Mouse (Mus musculus) stomach, embryonic 14.5 days (tissue): ENCODE data around the gene Odf3. TPM values are rescaled to one million over a fixed set of nuclear protein-coding genes. Genes with fewer than 3 reads are reported as not detected.
A peak's percentile ranks its signal among the peaks of the same experiment; 100 is the strongest.

ENCODE experiments used
- ATAC-seq: fragments of 200-750 bp; cut with Nextera tagmentation; 2 replicates; pipeline ENCODE4 v1.8.0; 2017; ENCODE audit warnings: low read depth, moderate TSS enrichment; ENCODE audit not compliant: insufficient number of reproducible peaks, insufficient read depth, low FRiP score
- H3K27ac ChIP-seq: fragments of 300-500 bp; sonication (generic); 2 replicates; pipeline ENCODE4 v1.5.1; 2014; ENCODE audit warnings: mild to moderate bottlenecking, low read length, moderate library complexity, mixed read lengths
- H3K27me3 ChIP-seq: fragments of 300-500 bp; sonication (generic); 2 replicates; pipeline ENCODE4 v1.6.1; 2014; ENCODE audit warnings: low read length, control low read depth, mixed read lengths; ENCODE audit not compliant: control insufficient read depth, insufficient read depth
- H3K36me3 ChIP-seq: fragments of 300-500 bp; sonication (generic); 2 replicates; pipeline ENCODE4 v1.6.1; 2014; ENCODE audit warnings: mild to moderate bottlenecking, control low read depth, low read length, moderate library complexity, mixed read lengths; ENCODE audit not compliant: control insufficient read depth, insufficient read depth
- H3K4me1 ChIP-seq: fragments of 300-500 bp; sonication (generic); 2 replicates; pipeline ENCODE4 v1.6.1; 2014; ENCODE audit warnings: low read length, control low read depth, mixed read lengths; ENCODE audit not compliant: control insufficient read depth, insufficient read depth
- H3K4me2 ChIP-seq: fragments of 300-500 bp; sonication (generic); replicated peaks from 2 replicates; pipeline ENCODE4 v1.6.1; 2014; ENCODE audit warnings: low read depth, low read length, control low read depth
- H3K4me3 ChIP-seq: fragments of 300-500 bp; sonication (generic); 2 replicates; pipeline ENCODE4 v1.5.1; 2014; ENCODE audit warnings: low read depth, low read length, control low read depth
- H3K9ac ChIP-seq: fragments of 300-500 bp; sonication (generic); replicated peaks from 2 replicates; pipeline ENCODE4 v1.6.1; 2014; ENCODE audit warnings: low read depth, mild to moderate bottlenecking, control low read depth, low read length, moderate library complexity, mixed read lengths
- H3K9me3 ChIP-seq: fragments of 300-500 bp; sonication (generic); 2 replicates; pipeline ENCODE4 v1.6.1; 2016; ENCODE audit warnings: low read depth, low read length, control low read depth; ENCODE audit not compliant: control insufficient read depth
- WGBS: fragments of 180-500 bp; shearing (Covaris S2); extraction: QIAGEN DNeasy Blood & Tissue Kit; methylation state at CpG from one replicate; pipeline ENCODE4 v1.1.7; 2014; 5-methylcytosine and 5-hydroxymethylcytosine counted together
- polyA plus RNA-seq: library from polyadenylated mRNA; unstranded; fragments of >200 nt; fragmentation: Nextera tagmentation; extraction: Ambion mirVana; gene quantifications from 2 replicates; pipeline ENCODE4 v1.2.1, GENCODE M21; 2014

Odf3 gene
- polyA plus RNA-seq, 1 experiment from 2014 or later: not detected

DNA sequence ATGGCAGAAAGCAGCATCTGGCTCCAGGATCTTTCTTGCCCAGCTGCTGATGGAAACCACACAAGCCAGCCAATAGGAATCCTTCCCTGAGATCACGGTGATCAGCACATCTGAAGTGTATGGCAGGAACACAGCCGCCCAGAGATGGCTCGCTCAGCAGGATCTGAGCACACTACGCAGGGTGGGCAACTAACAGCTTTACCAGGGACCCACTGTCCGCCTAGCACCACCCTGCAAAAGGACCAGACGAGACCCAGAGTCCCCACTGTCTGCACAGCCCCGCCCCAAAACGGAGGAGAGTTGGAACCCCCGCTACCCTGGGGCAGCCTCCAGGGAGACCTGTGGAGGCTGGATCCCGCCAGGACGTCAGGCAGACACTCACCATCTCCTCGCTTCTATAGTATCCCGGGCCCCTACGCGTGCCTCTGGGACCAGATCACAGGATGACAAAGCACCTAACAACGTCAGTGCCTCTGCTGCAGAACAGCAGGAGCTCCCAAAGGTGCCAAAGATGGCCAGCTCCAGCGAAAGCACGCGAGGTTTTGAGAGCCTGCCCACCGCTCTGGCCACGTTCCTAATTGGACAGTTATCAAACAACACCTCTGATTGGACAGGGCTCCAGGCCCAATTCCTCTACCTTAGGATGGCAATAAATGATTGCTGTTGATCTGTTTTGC, 25.8 kb upstream of the Odf3 start, which contains the start of gene Zfp941:
Gene Zfp941 (minus strand): TSS at position 526 of the 677 bp plus-strand sequence.
- Histone ChIP-seq H3K27ac (0 out of 2 replicates have a peak within 1 kb of the TSS, but pooled peaks have one; percentile 4), H3K4me3 (peak within 1 kb of the TSS; percentile 37), H3K9me3 (no peaks in the 10 kb centered on the region), H3K4me1 (no peaks in the 10 kb centered on the region), H3K36me3 (no peaks in the 10 kb centered on the region), H3K4me2 (peak within 1 kb of the TSS; percentile 74), H3K27me3 (no peaks in the 10 kb centered on the region), H3K9ac (peak within 1 kb of the TSS; percentile 30; the same call in 1 of the 2 replicates)
- 1% methylated on average over 21 of the region's 21 CpGs for WGBS
- peak; percentile 63; the same call in 1 of the 2 replicates for ATAC-seq

DNA sequence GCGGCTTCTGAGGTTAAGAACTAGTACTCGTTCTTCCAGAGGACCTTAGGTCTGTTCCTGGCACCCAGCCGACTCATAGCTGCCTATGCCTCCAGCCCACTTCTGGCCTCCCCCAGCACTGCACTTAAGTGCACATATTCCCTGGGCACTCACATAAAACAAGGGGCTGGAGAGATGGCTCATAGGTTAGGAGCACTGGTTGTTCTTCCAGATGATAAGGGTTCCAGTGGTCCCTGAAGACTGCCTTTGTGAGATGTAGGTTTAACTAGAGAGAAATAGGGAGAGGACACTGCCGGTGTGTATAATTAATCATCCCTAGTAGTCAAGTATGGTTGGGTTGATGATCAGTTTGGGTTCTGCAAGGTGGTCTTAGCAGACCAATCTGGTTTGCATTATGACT, 24.9 kb upstream of the Odf3 start:
- Histone ChIP-seq H3K36me3 (no peaks in the 10 kb centered on the region), H3K9ac (no peak overlapping the region), H3K27ac (no peak overlapping the region), H3K4me2 (no peak overlapping the region), H3K4me1 (no peaks in the 10 kb centered on the region), H3K4me3 (no peak overlapping the region), H3K27me3 (no peaks in the 10 kb centered on the region), H3K9me3 (no peaks in the 10 kb centered on the region)
- 90% methylated on average over 4 of the region's 4 CpGs for WGBS
- ATAC-seq: no peak

DNA sequence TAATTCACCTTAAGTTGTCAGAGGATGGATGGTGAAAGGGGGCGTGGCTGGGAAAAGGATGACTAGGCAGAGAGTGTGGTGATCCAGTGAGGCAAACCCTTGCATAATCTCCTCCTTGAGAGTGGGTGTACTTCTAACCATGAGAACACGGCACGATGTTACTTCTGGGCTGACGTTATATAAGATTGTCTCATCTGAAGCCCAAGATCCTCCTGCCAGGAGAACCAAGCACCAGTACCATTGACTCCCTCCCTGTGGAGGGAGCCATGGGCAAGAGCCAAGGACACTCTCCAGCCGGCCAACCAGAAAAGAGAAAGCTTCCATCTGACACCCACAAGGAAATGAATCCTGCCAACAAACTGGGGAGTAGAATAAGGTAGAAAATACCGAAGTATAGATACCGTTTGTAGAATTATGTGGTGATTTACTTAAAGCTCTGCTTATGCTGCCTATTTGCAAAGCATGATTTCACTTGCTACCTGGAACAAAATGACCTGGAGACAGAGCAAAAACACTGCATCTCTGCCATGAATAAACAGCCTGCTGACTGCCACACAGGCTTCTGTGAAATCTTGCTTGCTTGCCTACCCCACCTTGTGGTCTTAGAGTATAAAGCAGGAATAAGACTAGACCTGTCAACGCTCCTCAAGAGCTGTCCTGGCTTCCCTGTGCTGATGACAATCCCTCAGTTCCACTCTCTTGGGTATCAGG, 19.3 kb upstream of the Odf3 start:
- Histone ChIP-seq H3K9ac (no peak overlapping the region), H3K4me3 (no peak overlapping the region), H3K9me3 (no peaks in the 10 kb centered on the region), H3K4me2 (no peak overlapping the region), H3K27ac (no peak overlapping the region), H3K36me3 (no peaks in the 10 kb centered on the region), H3K27me3 (no peaks in the 10 kb centered on the region), H3K4me1 (no peaks in the 10 kb centered on the region)
- ATAC-seq: no peak
- 30% methylated on average over 8 of the region's 8 CpGs for WGBS

DNA sequence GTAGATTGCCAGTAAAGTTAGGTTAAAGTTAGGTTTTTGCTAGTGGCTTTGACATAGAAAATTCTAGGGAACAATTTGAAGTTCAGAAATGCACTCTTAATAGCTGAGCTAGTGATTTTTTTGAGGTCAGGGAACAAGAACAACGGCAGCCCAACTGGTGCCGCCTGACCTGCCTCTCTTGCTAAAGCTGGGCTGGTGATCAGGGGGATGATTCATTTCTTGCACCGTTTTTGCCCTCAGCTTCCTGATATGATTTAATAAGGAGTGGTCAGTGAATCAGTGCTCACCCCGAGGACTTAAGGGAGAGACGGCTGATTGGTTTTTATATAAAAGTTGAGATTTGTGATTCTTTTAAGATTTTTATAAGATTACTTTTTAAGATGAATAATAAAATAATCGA, 16.2 kb upstream of the Odf3 start:
- Histone ChIP-seq H3K4me1 (no peaks in the 10 kb centered on the region), H3K36me3 (no peaks in the 10 kb centered on the region), H3K27me3 (no peaks in the 10 kb centered on the region), H3K4me2 (no peak overlapping the region), H3K27ac (no peak overlapping the region), H3K9me3 (no peaks in the 10 kb centered on the region), H3K4me3 (no peak overlapping the region), H3K9ac (no peak overlapping the region)
- no peak for ATAC-seq
- WGBS: 50% methylated on average over 6 of the region's 6 CpGs

DNA sequence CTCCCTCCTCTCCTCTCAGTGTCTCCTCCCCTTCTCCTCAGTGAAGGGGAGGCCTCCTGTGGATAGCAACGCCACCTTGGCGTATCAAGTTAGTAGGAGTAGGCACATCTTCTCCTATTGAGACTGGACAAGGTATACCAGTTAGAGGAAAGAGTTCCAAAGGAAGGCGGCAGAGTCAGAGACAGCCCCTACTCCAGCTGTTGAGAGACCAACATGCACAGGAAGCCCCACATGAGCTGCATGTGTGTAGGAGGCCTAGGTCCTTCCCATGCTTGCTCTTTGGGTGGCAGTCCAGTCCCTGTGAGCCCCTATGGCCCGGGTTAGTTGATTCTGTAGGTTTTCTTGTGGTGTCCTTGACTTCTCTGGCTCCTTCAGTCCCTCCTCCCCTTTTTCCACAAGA, 14.3 kb upstream of the Odf3 start:
- H3K27me3 ChIP-seq: no peaks in the 10 kb centered on the region
- no peak for ATAC-seq
- WGBS: 82% methylated on average over 4 of the region's 4 CpGs
- H3K4me3 ChIP-seq: no peak overlapping the region
- no peaks in the 10 kb centered on the region for H3K9me3 ChIP-seq
- no peak overlapping the region for H3K27ac ChIP-seq
- no peaks in the 10 kb centered on the region for H3K4me1 ChIP-seq
- H3K36me3 ChIP-seq: no peaks in the 10 kb centered on the region
- no peak overlapping the region for H3K9ac ChIP-seq
- no peak overlapping the region for H3K4me2 ChIP-seq

DNA sequence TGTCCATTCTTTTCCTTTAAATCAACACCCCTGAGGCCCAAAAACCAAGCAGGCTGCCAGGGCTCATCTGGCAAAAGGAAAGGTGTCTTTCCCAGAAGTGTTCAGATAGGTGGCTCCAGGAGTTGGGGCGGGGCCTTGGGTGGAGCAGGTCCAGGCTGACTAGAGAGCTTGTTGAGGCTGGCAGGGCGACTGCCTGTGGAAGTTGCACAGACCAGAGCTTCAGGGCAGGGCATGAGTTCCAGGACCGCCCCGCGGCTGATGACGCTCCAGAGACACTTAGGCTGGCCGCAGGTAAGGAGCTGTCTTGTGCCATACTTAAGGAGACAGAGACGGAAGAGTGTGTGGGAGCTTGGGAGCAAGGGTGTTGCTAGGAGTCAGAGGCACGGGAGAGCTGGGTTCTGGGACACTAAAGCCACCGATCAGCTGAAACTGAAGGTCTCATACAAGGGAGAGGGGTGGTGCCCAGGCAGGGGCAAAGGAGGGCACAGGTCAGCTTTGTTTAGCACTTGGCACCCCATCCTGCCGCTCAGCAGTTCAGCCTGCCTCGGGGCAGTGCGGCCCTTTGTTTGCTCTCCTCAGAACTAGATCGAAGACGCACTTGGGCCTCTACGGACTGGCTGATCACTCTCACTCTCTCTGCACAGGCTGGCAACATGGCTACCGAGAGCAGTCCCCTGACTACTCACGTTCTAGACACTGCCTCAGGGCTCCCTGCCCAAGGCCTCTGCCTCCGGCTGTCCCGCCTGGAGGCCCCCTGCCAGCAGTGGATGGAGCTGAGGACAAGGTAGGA, 12.4 kb upstream of the Odf3 start, which contains the start of gene Urah:
Gene Urah (plus strand): TSS at position 51 of the 790 bp plus-strand sequence.
- Histone ChIP-seq H3K27me3 (no peaks in the 10 kb centered on the region), H3K4me2 (peak within 1 kb of the TSS; percentile 2; the same call in 1 of the 2 replicates), H3K9me3 (no peaks in the 10 kb centered on the region), H3K27ac (no peak within 1 kb of the TSS), H3K9ac (no peak within 1 kb of the TSS), H3K4me3 (peak within 1 kb of the TSS; percentile 4; the same call in 1 of the 2 replicates), H3K4me1 (no peaks in the 10 kb centered on the region), H3K36me3 (no peaks in the 10 kb centered on the region)
- peak; percentile 85 for ATAC-seq
- WGBS: 35% methylated on average over 20 of the region's 20 CpGs

DNA sequence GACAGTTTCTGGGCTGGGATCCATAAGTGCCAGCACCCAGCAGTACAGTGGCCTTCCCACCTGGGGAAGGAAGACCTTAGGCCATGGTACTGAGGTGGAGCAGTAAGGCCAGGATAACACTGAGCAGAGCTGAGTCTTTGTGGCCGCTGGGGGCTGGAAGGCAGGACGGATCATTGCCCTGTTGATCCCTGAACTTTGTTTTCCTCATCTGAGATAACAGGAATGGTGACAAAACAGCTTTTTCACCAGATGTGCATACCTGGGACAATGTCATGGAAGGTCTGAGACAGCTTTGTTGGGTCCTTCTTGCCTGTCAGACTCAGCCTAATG, 11.9 kb upstream of the Odf3 start:
- H3K4me3 ChIP-seq: no peak overlapping the region; the same call in 1 of the 2 replicates
- no peak overlapping the region for H3K27ac ChIP-seq
- H3K36me3 ChIP-seq: no peaks in the 10 kb centered on the region
- no peaks in the 10 kb centered on the region for H3K4me1 ChIP-seq
- H3K9ac ChIP-seq: no peak overlapping the region
- H3K27me3 ChIP-seq: no peaks in the 10 kb centered on the region
- H3K4me2 ChIP-seq: peak overlapping the region; percentile 2; the same call in 1 of the 2 replicates
- ATAC-seq: no peak
- H3K9me3 ChIP-seq: no peaks in the 10 kb centered on the region
- WGBS: 68% methylated on average over 2 of the region's 2 CpGs
